Mouse (Mus musculus): ENCODE measurements around the gene Zfp42.
"Not testable (repeated sequence)": the region's sequence is repeated elsewhere in the genome, so short reads cannot be mapped to it uniquely, and the experiment has no call there.

Gene Zfp42

DNA sequence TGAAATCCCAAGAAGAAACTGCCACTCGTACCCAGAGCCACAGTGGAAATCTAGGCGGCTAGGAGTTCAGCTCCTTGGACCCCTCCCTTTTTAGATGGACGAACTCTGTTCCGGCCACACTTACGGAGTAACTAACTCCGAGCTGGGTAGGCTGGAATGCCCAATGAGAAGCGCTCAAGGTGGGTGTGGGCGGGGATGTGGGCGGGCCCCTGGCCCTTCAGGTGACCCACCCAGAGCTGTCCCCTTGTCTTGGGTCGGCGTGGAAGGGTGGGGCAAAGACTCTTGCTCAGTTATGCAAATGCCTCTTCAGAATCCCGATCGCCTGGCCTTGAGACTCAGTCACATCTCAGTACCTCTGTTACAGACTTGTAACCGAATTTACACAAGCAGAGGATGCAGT, at the start of gene Zfp42:
Gene Zfp42 (minus strand): TSS at position 85 of the 400 bp plus-strand sequence.
- DNase-seq, result no peak

DNA sequence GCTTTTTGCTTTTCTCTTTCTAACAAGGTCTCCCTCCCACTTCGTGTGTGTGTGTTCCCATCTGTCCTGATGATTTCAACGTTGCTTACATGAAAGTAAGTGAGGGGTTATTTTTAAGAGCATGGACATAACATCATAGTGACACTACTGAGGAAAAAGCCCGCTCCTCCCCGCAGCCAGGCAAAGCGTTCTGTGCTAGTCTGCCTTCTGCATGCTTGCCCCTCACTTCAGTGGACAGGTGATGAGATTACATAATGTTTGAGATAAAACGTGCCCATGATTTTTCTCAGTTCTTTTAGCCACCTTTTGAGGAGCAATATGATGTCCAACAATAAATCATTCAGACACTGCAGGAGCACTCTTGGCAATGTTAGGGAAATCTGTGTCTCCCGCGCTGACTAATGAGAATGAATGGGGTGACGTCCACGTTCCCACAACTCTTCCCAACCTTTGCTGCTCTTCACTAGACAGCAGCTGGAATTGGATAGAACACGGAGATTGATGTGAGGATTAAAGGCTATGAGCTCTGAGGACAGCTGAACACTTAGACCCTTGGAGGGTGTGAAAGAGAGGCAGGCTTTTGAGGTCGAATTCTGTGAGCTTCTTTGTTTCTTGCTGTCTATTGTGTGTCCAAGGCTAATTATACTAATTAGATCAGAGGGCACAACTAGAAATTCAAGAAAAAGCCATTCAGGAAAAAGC, 49.4 kb upstream of the Zfp42 start:
- DNase-seq, result no peak

DNA sequence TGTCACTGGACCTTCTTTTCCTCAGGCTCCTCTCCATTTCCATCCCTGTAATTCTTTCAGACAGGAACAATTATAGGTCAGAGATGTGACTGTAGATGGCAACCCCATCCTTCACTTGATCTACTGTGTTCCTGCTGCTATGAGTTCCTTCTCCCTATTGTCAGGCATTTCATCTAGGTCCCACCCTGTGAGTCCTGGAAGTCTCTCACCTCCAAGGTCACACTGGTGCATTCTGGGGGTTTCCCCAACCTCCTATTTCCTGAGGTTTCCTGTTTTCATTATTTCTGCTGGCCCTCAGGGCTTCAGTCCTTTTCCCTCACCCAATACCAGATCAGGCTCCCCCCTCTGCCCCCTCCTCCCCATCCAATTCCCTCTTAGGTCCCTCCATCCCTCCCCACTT, 45.5 kb upstream of the Zfp42 start:
- not testable (repeated sequence) for DNase-seq

DNA sequence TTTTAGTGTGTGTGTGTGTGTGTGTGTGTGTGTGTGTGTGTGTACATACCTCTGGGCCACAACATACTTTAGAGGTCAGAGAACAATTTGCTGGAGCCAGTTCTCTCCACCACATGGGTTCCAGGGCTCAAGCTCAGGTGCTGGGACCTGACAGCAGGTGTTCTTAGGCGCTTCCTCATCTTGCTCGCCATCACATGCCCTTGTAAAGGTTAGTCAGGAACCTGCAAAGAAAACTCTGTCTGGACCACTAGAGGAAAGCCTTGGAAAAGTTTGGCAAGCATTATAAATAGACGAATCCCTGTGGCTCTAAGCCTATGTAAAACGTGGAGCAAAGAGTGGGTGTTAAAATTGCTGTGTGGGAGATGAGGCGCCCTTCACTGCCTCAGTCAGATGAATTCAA, 31.8 kb upstream of the Zfp42 start:
- DNase-seq, result no peak

DNA sequence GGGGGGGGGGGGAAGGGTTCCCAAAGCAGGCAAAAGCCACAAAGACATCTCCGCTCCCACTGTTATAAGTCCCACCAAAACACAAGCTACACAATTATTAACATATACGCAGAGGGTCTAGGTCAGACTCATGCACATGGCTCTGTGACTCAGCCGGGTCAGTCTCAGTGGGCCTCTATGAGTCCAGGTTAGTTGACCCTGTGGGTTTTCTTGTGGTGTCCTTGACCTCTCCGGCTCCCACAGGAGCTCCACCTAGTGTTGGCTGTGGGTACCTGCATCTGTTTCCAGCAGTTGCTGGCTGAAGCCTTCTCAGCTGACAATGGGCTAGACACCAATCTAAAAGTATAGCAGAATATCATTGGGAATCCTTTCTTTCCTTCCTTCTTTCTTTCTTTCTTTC, 26.7 kb upstream of the Zfp42 start:
- no peak for DNase-seq

DNA sequence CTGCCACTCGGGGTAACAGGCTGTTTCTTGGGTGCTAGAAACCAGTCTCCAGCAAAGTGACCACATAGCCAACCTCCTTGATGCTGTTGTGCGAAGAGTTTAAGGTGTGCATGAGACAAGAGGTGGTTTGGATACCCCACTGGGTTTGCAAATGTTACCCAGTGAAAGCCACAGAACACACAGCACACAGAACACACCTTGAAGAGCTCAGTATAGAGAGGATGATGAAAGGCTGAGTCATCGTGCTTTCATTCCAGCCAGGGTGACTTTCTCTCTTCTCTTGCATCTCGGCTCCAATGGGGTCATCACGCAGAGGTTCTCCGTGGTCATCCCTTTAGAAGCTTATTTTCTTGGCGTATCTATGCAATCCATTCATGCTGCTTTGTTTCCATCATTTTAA, 24.9 kb upstream of the Zfp42 start:
- no peak for DNase-seq

DNA sequence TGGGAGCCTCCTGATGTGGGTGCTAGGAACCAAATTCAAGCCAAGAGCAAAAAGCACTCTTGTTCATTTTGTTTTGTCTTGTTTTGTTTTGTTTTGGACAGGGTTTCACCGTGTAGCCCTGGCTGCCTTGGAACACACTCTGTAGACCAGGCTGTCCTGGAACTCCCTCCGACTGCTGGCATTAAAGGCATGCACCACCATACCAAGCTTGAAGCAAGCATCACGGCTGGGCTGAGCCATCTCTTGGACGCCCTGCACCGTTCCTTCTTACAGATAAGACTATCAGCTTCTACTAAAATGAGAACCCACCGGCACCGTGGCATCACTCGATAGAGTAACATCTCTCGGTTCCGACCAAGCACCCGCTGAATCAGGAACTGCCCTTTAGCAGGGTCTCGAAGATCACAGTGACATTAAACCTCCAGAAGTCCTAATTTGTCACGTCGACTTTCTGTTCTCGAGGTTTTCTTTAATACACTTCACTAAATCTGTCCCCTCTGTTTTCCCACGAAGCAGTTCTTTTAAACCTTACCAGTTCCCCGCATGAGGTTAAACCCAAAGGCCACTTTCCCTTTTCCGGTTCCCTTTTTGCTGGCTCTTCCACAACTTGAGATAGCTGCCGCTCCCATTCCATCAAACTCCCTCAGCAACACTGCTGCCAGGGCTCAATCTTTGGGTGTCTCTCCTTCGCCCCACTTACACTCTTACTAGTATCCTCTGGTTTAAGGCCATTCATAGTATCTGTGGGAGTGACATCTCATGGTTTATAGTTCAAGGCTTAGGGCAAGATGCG, 23.3 kb upstream of the Zfp42 start:
- DNase-seq, result no peak

DNA sequence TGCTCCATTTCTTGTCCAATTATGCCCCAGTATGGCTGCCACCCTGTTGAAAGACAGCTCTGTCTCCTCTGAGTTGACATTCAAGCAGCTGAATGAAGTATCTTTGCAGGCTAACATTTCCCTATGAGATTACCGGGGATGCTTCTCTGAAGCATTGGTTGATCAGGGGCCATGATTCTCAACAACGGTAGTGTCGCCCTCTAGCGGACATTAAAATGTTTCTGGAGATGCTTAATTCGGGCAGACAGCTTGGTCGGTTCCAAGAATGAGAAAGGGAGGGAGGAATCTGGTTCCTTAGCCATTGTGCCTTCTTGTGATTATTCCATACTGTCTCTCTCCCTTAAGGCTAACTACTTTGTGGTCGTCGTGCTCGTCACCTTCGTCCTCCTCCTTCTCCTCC, 21.9 kb upstream of the Zfp42 start:
- no peak for DNase-seq

DNA sequence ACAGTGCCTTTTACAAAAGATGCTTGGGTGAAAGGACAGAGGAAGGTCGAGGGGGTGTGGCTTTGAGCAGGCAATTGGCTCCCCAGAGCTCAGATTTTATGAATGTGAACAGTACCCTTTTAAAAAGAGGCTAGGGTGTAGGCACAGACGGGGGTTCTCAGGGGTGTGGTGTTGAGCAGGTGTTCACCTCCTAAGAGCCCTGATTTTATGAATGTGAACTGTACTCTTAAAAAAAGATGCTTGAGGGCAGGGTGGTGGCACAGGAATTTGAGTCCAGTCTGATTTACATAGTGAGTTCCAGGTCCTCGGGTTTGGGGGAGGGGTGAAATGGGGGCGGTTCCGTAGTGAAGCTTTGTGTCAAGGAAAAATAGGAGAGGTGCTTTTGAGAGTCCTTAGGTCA, 14.0 kb upstream of the Zfp42 start:
- no peak for DNase-seq

DNA sequence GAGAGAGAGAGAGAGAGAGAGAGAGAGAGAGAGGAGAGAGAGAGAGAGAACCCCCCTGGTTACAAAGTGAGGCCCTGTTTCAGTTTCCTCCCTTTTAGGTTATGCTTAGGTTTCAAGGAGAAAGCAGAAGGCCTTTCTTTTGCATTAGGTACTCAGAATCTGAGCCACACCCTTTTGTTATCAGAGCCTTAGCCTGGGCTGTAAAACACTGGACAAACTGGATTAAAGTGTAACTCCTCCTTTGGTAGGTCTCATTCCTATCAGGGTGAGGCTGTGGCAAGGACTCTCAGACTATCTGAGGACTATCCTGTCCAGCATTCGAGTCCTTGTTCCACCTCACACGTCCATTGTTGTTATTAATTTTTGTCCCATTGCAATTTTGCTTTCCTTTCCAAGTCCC, 1.4 kb upstream of the Zfp42 start:
- no peak for DNase-seq

DNA sequence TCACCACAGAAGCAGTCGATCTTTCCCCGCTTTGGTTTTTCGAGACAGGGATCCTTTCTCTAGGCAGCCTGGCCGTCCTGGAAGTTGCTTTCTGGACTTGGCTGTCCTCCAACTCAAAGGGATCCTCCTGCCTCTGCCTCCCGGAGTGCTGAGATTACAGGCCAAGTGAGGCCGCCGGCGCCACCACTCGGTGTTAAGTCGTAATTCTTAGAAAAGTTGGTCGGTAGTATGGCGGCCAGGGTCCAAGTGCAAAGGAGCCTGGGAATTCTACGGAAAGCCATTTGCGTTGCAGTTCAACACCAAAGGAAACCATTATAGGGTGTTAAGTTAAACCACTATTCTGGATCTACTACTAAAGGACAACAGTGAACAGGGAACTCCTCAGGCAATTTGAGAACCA, 1.1 kb downstream of the Zfp42 start:
- DNase-seq, result no peak

DNA sequence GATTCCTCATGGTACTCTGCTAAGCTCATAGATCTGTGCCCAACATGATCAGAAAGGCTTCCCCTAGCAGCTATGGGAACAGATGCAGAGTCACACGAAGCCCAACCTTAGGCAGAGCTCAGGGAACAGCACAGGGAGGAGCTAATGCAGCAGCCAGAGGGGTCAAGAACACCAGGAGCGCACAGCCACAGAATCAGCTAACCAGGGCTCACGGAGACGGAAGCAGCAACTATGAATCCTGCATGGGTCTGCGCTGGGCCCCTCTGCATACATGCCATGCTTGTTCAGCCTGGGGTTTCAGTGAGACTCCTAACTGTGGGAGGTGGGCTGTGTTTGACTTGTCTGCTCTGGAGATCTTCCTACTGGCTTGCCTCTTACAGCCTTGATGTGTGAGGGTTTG, 7.0 kb downstream of the Zfp42 start:
- no peak for DNase-seq

DNA sequence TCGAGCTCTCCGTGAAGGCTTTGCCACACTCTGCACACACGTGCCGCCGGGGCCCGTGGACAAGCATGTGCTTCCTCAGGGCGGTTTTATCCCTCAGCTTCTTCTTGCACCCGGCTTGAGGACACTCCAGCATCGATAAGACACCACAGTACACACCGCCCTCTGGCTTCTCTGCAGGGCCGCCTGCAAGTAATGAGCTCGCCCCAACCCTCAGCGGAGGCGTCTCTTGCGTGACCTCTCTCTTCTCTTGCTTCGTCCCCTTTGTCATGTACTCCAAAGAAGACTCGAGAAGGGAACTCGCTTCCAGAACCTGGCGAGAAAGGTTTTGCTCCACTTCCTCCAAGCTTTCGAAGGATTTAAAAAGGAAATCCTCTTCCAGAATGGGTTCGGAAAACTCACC, 11.0 kb downstream of the Zfp42 start:
- no peak for DNase-seq

DNA sequence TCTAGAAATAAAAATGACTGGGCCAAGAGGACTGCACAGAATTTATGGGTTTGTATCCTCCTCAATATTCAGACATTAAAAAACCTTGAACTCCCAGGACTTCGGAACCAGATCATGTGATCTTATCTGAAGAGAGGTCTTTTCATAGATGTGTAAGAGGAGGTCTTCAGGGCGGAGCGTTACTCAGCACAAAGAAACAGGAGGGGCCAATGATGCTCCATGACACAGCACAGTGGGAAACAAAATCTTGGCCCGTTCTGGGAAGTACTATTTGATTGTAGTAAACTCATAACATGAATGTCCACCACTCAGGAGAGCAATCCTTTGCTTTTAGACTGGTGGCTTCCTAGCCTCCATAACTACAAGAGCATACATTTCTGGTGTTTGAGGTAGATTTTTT, 12.6 kb downstream of the Zfp42 start:
- DNase-seq, result no peak

DNA sequence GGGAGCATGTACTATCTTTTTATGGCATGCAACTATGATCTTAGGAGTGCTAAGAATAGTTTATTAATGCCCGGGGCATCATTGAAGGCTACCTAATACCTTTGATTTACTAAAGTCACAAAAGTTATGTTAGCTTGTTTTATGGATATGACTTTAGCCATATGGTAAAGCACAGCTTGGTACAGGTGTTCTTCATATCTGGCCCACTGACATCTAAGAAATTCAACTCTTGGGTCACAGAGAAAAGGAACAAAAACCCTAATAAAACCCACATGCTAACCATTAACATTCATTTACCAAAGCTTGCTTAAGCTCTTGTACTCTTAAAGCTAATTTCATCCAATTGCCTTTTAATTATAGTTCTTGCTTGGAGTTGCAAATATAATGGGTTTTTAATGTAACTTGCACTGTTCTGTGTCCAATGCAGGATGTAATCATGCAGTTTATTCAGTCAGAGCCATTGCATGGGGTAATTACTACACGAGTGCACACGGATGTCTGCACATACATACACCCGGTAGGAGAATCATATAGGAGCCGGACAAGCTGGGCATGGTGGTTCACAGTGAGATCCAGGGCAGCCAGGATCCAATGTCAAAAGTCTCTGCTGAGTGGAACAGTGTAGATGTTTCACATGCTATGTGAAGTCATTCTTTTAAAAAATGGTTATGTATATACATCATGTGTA, 16.2 kb downstream of the Zfp42 start:
- DNase-seq, result no peak

DNA sequence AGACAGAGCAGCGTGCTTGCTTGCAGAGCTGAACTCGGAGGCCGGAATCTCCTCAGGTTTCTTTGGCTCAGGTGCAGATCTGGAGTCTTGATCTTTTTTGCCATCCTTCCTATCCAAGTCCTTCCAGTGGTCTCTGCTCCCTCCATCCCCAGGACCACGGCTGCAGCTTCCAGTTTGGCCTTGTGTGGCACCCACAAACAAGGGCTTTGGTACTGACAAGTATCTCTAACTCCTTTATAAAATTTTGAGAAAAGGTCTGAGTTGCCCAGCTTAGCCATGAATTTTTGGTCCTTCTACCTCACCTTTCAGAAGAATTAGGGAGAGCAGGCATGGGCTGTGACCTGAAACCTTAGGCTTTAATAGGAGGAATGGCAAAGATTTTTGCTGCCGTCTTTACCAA, 17.0 kb downstream of the Zfp42 start:
- DNase-seq, result no peak

DNA sequence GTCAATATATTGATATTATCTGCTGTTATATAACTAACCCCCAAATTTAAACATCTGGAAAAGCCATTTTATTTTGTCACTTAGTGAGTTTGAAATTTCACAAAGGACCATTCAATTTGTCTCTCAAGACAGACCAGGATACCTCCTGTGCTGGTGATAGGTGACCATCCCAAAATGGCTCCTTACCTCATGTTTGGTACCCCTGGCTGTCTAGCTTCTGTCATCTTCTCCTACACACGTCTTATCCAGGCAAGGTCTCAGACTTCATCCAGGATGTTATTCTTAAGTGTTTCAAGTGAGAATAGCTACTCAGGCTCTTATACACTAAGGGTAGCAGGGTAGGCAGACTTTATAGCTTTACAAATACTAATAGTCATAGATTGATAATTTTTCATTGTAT, 17.9 kb downstream of the Zfp42 start:
- no peak for DNase-seq

DNA sequence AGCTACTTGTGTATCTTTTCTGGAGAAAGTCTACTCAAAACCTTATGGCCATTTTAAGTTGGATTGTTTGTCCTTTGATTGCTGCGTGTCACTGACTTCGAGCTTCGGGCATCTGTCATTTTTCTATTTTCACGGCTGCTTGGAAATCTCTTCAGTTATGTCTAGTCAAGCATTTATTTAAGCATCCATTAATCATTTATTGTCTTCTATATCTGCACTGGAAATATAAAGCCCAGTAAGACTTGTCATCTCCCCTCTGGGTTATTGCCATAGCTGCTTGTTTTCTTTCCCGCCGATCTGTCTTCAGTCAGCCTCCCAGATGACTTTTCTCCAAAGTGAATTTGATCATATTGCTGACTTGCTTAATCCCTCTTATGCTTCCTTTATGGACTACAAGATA, 19.3 kb downstream of the Zfp42 start:
- no peak for DNase-seq

DNA sequence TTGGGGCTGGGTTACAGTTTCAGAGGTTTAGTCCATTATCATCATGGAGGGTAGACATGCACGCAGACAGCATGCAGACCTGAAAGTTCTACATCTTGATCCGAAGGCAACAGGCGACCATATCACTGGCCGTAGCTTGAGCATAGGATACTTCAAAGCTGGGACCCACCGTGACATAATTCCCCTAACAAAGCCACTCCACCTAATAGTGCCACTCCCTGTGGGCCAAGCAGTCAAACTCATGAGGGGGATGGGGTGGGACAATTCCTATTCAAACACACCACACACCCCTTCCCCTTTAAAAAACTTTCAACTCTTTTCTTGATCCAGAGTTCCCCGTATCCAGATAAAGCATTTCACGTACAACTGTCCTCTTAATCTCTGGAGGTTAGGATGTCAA, 23.5 kb downstream of the Zfp42 start:
- DNase-seq, result no peak

DNA sequence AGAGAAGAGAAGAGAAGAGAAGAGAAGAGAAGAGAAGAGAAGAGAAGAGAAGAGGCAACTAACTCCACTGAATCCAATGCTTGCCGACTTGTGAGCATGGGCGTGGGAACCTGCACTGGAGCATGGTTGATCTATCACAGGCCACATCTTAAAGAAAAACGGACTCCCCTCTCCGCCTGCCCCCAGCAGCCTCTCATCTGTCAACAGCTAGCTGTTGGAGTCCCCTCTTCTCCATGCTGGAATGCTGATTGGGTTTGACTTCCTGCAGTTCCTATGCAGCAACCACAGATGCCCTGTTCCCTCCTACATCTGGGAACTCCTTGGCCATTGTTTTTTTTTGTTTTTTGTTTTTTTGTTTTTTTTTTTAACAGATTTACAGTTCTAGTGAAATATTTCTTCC, 28.4 kb downstream of the Zfp42 start:
- no peak for DNase-seq

DNA sequence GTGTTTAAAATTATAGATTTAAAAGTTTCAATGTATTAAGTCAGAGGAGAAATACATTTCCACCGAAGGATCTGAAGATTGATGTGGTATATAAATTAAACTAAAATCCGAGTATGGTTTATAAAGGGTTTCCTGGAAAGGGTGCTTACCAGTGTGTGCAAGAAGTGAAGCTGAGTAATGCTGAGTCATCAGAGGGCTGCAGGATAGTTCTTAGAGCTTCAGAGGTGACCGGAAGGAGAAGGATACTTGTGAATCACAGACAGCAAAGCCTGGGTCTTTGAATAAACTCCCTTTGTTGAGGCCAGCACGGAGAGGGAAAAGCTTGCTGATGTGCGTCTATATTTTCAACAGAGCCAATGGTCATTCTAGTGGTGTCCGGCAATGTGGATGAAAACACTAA, 45.8 kb downstream of the Zfp42 start:
- DNase-seq, result no peak

DNA sequence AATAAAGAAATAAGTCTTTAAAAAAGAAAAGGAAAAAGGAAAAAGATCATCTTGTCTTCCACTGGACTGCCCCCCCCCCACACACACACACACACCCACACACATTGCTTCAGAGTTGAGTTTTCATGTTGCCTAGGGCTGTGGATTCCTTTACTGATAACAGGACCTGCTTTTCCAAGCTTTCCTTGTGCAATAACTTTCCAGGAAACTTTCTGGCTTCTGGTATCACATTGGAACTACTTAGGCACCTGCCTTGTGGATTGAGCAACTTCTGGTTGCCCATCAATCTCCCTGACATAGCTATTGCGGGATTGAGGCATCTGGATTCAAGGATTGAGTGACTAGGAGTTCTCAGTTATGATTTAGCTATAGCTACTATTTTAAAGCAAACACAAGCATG, 48.9 kb downstream of the Zfp42 start:
- DNase-seq, result no peak

DNA sequence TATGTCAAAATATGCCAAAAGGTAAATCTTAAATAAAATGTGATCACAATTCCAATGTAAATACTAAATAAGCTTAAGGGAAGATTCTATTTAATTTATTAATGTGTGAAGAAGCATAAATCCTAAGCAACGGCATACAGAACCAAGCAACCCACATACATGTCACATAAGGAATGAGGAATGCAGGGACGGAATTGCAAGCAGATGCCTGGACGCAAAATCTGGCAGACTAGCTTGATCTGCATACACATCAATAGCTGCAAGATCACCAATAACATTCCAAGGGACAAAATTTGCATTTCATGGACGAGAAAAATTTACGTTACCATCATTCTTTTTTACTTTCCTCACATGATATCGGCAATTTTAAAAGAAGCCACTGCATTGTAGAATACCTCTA, 51.1 kb downstream of the Zfp42 start:
- DNase-seq, result no peak

DNA sequence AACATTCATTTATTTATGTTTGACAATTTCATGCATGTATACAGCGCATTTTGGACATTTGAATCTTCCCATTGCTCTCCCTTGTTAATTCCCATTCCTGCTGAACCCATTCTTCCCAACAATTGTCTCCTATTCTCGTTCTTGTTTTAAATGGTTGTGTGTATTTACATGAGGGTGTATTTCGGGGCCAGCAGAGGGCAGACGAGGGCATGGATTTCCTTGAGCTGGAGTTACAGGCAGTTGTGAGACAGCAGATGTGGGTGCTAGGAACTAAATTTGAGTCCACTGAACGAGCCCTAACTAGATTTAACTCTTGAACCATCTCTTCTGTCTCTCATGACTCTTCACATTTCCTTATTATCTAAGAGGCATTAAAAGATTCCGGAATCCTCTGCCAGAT, 55.1 kb downstream of the Zfp42 start:
- DNase-seq, result no peak
